Comparison of ENCODE assay signal across 8 mouse cellular contexts in genomic region chr8:121897871-121898381, GRCm38 (mm10). TPM values are rescaled to one million over a fixed set of nuclear protein-coding genes. Genes with fewer than 3 reads are reported as not detected.
DNase-seq lines count a peak whose midpoint lies in the region; ATAC-seq and TF ChIP-seq lines count a peak whose summit lies in the region.

No protein-coding gene starts in this region.

- peak; percentile 42 for TF ChIP-seq POLR2A in myocyte (IDR thresholded peaks at IDR 0.05; ENCODE audit: insufficient read length, low read depth)

- H3K27me3 ChIP-seq in embryonic facial prominence, embryonic 14.5 days (replicated peaks; ENCODE audit: control insufficient read depth, insufficient read depth, low read length), result no peaks in the 10 kb centered on the region
- no peaks in the 10 kb centered on the region for H3K27me3 ChIP-seq in hindbrain, embryonic 15.5 days
- H3K27me3 ChIP-seq in myocyte (ENCODE audit: control insufficient read depth, insufficient read depth, insufficient read length), result no peaks in the 10 kb centered on the region

- H3K36me3 ChIP-seq in embryonic facial prominence, embryonic 14.5 days (ENCODE audit: control insufficient read depth, insufficient read depth, low read length), result peaks cover 18% of the 10 kb centered on the region; the same call in 1 of the 2 replicates
- H3K36me3 ChIP-seq in hindbrain, embryonic 15.5 days, result no peaks in the 10 kb centered on the region; the same call in 1 of the 2 replicates
- peaks cover 36% of the 10 kb centered on the region for H3K36me3 ChIP-seq in myocyte (ENCODE audit: control insufficient read depth, insufficient read depth)

- H3K4me3 ChIP-seq in embryonic facial prominence, embryonic 14.5 days (ENCODE audit: low read depth, low read length), result no peak overlapping the region
- no peak overlapping the region for H3K4me3 ChIP-seq in hindbrain, embryonic 15.5 days
- peak overlapping the region; percentile 11 for H3K4me3 ChIP-seq in myocyte

- peak overlapping the region; percentile 18 for H3ac ChIP-seq in myocyte (ENCODE audit: control insufficient read depth, insufficient read length)

- WGBS in embryonic facial prominence, embryonic 14.5 days, result 32% methylated on average over 7 of the region's 7 CpGs
- 11% methylated on average over 7 of the region's 7 CpGs for WGBS in hindbrain, embryonic 15.5 days

- DNase-seq in adrenal gland, adult 2 months, result peak; percentile 77
- DNase-seq in adrenal gland, postnatal 25 days, result no peak
- peak; percentile 93 for DNase-seq in 3T3-L1 (ENCODE audit: low read depth, low spot score)
- DNase-seq in embryonic facial prominence, embryonic 14.5 days (ENCODE audit: low spot score), result peak; percentile 51
- DNase-seq in left cerebral cortex, postnatal 25 days (ENCODE audit: low spot score in 2 of 2), result peak; percentile 59 to 90
- no peak for DNase-seq in gastrocnemius, postnatal 10 days

- peak overlapping the region; percentile 32 for H3K4me2 ChIP-seq in embryonic facial prominence, embryonic 14.5 days (ENCODE audit: low read depth, low read length)
- H3K4me2 ChIP-seq in hindbrain, embryonic 15.5 days, result peak overlapping the region; percentile 18
- H3K4me2 ChIP-seq in myocyte (ENCODE audit: low read depth), result peak overlapping the region; percentile 96

- peaks cover 10% of the 10 kb centered on the region for H3K4me1 ChIP-seq in embryonic facial prominence, embryonic 14.5 days (ENCODE audit: control insufficient read depth, insufficient read depth, low read length)
- peaks cover 50% of the 10 kb centered on the region for H3K4me1 ChIP-seq in hindbrain, embryonic 15.5 days (replicated peaks)

- H3K79me2 ChIP-seq in myocyte (ENCODE audit: control insufficient read depth, insufficient read depth), result peaks cover 85% of the 10 kb centered on the region

- intact Hi-C loops in left cerebral cortex, postnatal 25 days (cut with DNase I), result no loop called here

- peak overlapping the region; percentile 69 for H3K27ac ChIP-seq in embryonic facial prominence, embryonic 14.5 days (replicated peaks; ENCODE audit: low read depth, low read length)
- peak overlapping the region; percentile 61 for H3K27ac ChIP-seq in hindbrain, embryonic 15.5 days (replicated peaks)

- peak overlapping the region; percentile 50 for H3K9ac ChIP-seq in embryonic facial prominence, embryonic 14.5 days (ENCODE audit: low read depth, low read length)
- H3K9ac ChIP-seq in hindbrain, embryonic 15.5 days, result peak overlapping the region; percentile 23; the same call in 1 of the 2 replicates

- peak; percentile 44 for ATAC-seq in embryonic facial prominence, embryonic 14.5 days (ENCODE audit: low read depth)
- ATAC-seq in hindbrain, embryonic 15.5 days (ENCODE audit: low FRiP score, low read depth), result peak; percentile 24; the same call in 1 of the 2 replicates

- H3K9me3 ChIP-seq in embryonic facial prominence, embryonic 14.5 days (ENCODE audit: control insufficient read depth, low read length), result no peaks in the 10 kb centered on the region
- no peaks in the 10 kb centered on the region for H3K9me3 ChIP-seq in hindbrain, embryonic 15.5 days

TF ChIP-seq in myocyte, 11 proteins besides CTCF, POLR2A, EP300 and RAD21:
- TF ChIP-seq POLR2AphosphoS2 (IDR thresholded peaks at IDR 0.05; ENCODE audit: insufficient read length, low read depth), result peak; percentile 66
- TF ChIP-seq MYOD1 (IDR thresholded peaks at IDR 0.05; ENCODE audit: control insufficient read depth in 1 of 3, insufficient read length in 2 of 3, low read depth in 2 of 3), result peak in 1 of 3 experiments; percentile 41
- TF ChIP-seq MYOG (IDR thresholded peaks at IDR 0.05; ENCODE audit: control insufficient read depth in 1 of 3, insufficient read depth in 1 of 3, insufficient read length in 2 of 3, low read depth in 2 of 3), result peak in 2 of 3 experiments; percentile 9 to 70
- TF ChIP-seq E2F4 (IDR thresholded peaks at IDR 0.05; ENCODE audit: insufficient read depth), result no peak
TF ChIP-seq in myocyte: peak in this region for 3.

RNA-seq across cellular contexts. Expression of gene Slc7a5, which starts 9.6 kb away (rescaled TPM):
- total RNA-seq in adrenal gland, adult 2 months (2021), result 10 to 100 TPM; 38.9 to 46.4 TPM
- 93.9 and 97.5 TPM in 2 replicates for polyA plus RNA-seq in adrenal gland, adult 2 months (2012; rRNA removed)
- 56.6 and 57.8 TPM in 2 replicates for total RNA-seq in adrenal gland, postnatal 25 days (2021)
- 28.8 and 29.6 TPM in 2 replicates for polyA plus RNA-seq in embryonic facial prominence, embryonic 14.5 days (2014; fragmentation: Nextera tagmentation; extraction: Ambion mirVana)
- 52.9 and 59.2 TPM in 2 replicates for polyA plus RNA-seq in hindbrain, embryonic 15.5 days (2015; fragmentation: Nextera tagmentation; extraction: Ambion mirVana)
- 10 to 100 TPM; 65.8 to 76.2 TPM for total RNA-seq in left cerebral cortex, postnatal 25 days (2021)
- polyA plus RNA-seq in myocyte (2012; fragmentation: generic; extraction: Trizol), result 612 TPM
- 10 to 100 TPM in 1 of 2 experiments, 1 to 10 TPM in 1; 8.1 to 10.7 TPM for total RNA-seq in gastrocnemius, postnatal 10 days (2021)

RNA-seq across cellular contexts. Expression of gene Car5a, which starts 46.8 kb away (rescaled TPM):
- under 1 TPM in 1 of 2 experiments, not detected in 1; 0.69 TPM for total RNA-seq in adrenal gland, adult 2 months (2021)
- polyA plus RNA-seq in adrenal gland, adult 2 months (2012; rRNA removed), result 0.12 TPM in 1 of 2 replicates, not detected in the other
- 1.6 TPM in 1 of 2 replicates, not detected in the other for total RNA-seq in adrenal gland, postnatal 25 days (2021)
- polyA plus RNA-seq in embryonic facial prominence, embryonic 14.5 days (2014; fragmentation: Nextera tagmentation; extraction: Ambion mirVana), result not detected in 2 replicates
- polyA plus RNA-seq in hindbrain, embryonic 15.5 days (2015; fragmentation: Nextera tagmentation; extraction: Ambion mirVana), result 0.36 and 0.63 TPM in 2 replicates
- not detected for total RNA-seq in left cerebral cortex, postnatal 25 days (2021)
- not detected for polyA plus RNA-seq in myocyte (2012; fragmentation: generic; extraction: Trizol)
- total RNA-seq in gastrocnemius, postnatal 10 days (2021), result not detected

RNA-seq across cellular contexts. Expression of gene Banp, which starts 51.6 kb away (rescaled TPM):
- 10 to 100 TPM; 16.3 to 52.3 TPM for total RNA-seq in adrenal gland, adult 2 months (2021)
- 72.5 and 72.6 TPM in 2 replicates for polyA plus RNA-seq in adrenal gland, adult 2 months (2012; rRNA removed)
- total RNA-seq in adrenal gland, postnatal 25 days (2021), result 33.2 and 35.7 TPM in 2 replicates
- polyA plus RNA-seq in embryonic facial prominence, embryonic 14.5 days (2014; fragmentation: Nextera tagmentation; extraction: Ambion mirVana), result 32.1 and 34.9 TPM in 2 replicates
- polyA plus RNA-seq in hindbrain, embryonic 15.5 days (2015; fragmentation: Nextera tagmentation; extraction: Ambion mirVana), result 53.9 and 59.1 TPM in 2 replicates
- 10 to 100 TPM; 36.5 to 58.6 TPM for total RNA-seq in left cerebral cortex, postnatal 25 days (2021)
- 30.3 TPM for polyA plus RNA-seq in myocyte (2012; fragmentation: generic; extraction: Trizol)
- total RNA-seq in gastrocnemius, postnatal 10 days (2021), result 10 to 100 TPM in 1 of 2 experiments, 1 to 10 TPM in 1; 6.0 to 11.1 TPM

Comparison
In these comparisons a context has a peak if more than half of its experiments do, and no peak if none do; other contexts are left out.
1. DNase-seq: peak in adrenal gland, adult 2 months (single experiment), 3T3-L1 (single experiment), embryonic facial prominence, embryonic 14.5 days (single experiment) and left cerebral cortex, postnatal 25 days (2 of 2); none in adrenal gland, postnatal 25 days (single experiment) and gastrocnemius, postnatal 10 days (single experiment).
2. H3K4me2 ChIP-seq: peak in every context shown above with its lines; median percentile 96 in myocyte; 32 in embryonic facial prominence, embryonic 14.5 days; 18 in hindbrain, embryonic 15.5 days.